14 mouse cellular contexts compared by ENCODE assay signal in genomic region chr4:148149540-148149939, GRCm38 (mm10). TPM values are rescaled to one million over a fixed set of nuclear protein-coding genes. Genes with fewer than 3 reads are reported as not detected.
DNase-seq lines count a peak whose midpoint lies in the region; ATAC-seq and TF ChIP-seq lines count a peak whose summit lies in the region.
"Had no signal": no experiment of that assay in that cellular context is flagged by ENCODE, and none has a peak within 500 bp of the region (broad histone marks: within the 10 kb centered on the region; RNA-seq: fewer than 3 reads in every experiment).

No protein-coding gene starts in this region.

- no peak for TF ChIP-seq CTCF in lung, adult 2 months (IDR thresholded peaks at IDR 0.05; ENCODE audit: insufficient read depth, low read length)
- no peak for TF ChIP-seq CTCF in embryonic fibroblast, embryonic 13.5 days (IDR thresholded peaks at IDR 0.05; ENCODE audit: borderline replicate concordance, insufficient read depth, low read length)

- peaks cover 15% of the 10 kb centered on the region for H3K4me1 ChIP-seq in heart, embryonic 13.5 days
- H3K4me1 ChIP-seq in lung, adult 2 months (ENCODE audit: control insufficient read depth, insufficient read depth, low read length) = peaks cover 5% of the 10 kb centered on the region; the same call in 1 of the 2 replicates
- H3K4me1 ChIP-seq in embryonic fibroblast, embryonic 13.5 days (ENCODE audit: control insufficient read depth, insufficient read depth, low read length) = peaks cover 3% of the 10 kb centered on the region; the same call in 1 of the 2 replicates

- DNase-seq in heart, adult 9 months (ENCODE audit: low spot score in 2 of 2) = no peak
- peak; percentile 58 to 76 for DNase-seq in lung, adult 18-20 months
- DNase-seq in lung, adult 2 months = no peak
- DNase-seq in lung, postnatal 36 days = peak; percentile 50
- DNase-seq: cerebellum, adult 11 months; layer of hippocampus, adult 9-11 months had no signal

- no peak for ATAC-seq in heart, embryonic 13.5 days (ENCODE audit: extremely low read depth, insufficient number of reproducible peaks, low FRiP score, low TSS enrichment)
- ATAC-seq in activated CD4-positive, CD25-positive, alpha-beta regulatory T cell, adult 4 months = no peak
- ATAC-seq: inflammation-experienced regulatory T-cells, adult 6 months; midbrain, embryonic 13.5 days had no signal

- peaks cover 8% of the 10 kb centered on the region; the same call in 1 of the 2 replicates for H3K27me3 ChIP-seq in heart, embryonic 13.5 days (replicated peaks)
- H3K27me3 ChIP-seq: heart, embryonic 15.5 days; midbrain, embryonic 13.5 days had no signal

- H3K9me3 ChIP-seq in heart, embryonic 13.5 days = no peaks in the 10 kb centered on the region
- H3K9me3 ChIP-seq: G1E; heart, embryonic 15.5 days; midbrain, embryonic 13.5 days had no signal

- H3K9ac ChIP-seq in heart, embryonic 13.5 days = 0 out of 2 replicates have a peak overlapping the region, but pooled peaks have one; percentile 44
- H3K9ac ChIP-seq: heart, embryonic 15.5 days; midbrain, embryonic 13.5 days had no signal

- no peak for TF ChIP-seq POLR2A in lung, adult 2 months (IDR thresholded peaks at IDR 0.05; ENCODE audit: borderline replicate concordance, extremely low read depth, low read depth, low read length)
- no peak for TF ChIP-seq POLR2A in embryonic fibroblast, embryonic 13.5 days (IDR thresholded peaks at IDR 0.05; ENCODE audit: low read depth, low read length)

- WGBS in heart, embryonic 13.5 days = 42% methylated on average over 12 of the region's 12 CpGs
- 52% methylated on average over 12 of the region's 12 CpGs for WGBS in lung, adult 2 months

- H3K36me3 ChIP-seq in heart, embryonic 13.5 days = peaks cover 50% of the 10 kb centered on the region

- H3K4me2 ChIP-seq in heart, embryonic 13.5 days = peak overlapping the region; percentile 82
- H3K4me2 ChIP-seq: heart, embryonic 15.5 days; midbrain, embryonic 13.5 days had no signal

- peak overlapping the region; percentile 68 for H3K4me3 ChIP-seq in heart, embryonic 13.5 days
- no peak overlapping the region for H3K4me3 ChIP-seq in lung, adult 2 months (replicated peaks; ENCODE audit: extremely low read depth, low read depth, low read length)
- H3K4me3 ChIP-seq in embryonic fibroblast, embryonic 13.5 days (ENCODE audit: insufficient read depth, low read length) = no peak overlapping the region
- H3K4me3 ChIP-seq: heart, embryonic 15.5 days; midbrain, embryonic 13.5 days had no signal

- H3K27ac ChIP-seq in heart, embryonic 13.5 days (replicated peaks) = no peak overlapping the region
- peak overlapping the region; percentile 45; the same call in 1 of the 2 replicates for H3K27ac ChIP-seq in embryonic fibroblast, embryonic 13.5 days (ENCODE audit: insufficient read depth, low read length)
- H3K27ac ChIP-seq: heart, embryonic 15.5 days; midbrain, embryonic 13.5 days; stomach, postnatal 0 days had no signal

RNA-seq across cellular contexts. Expression of gene Fbxo6, which starts 2.4 kb away (rescaled TPM):
- polyA plus RNA-seq in heart, embryonic 13.5 days (2015; fragmentation: Nextera tagmentation; extraction: Ambion mirVana) = 18.6 and 19.6 TPM in 2 replicates
- 64.5 and 84.4 TPM in 2 replicates for polyA plus RNA-seq in lung, adult 2 months (2012; rRNA removed)
- 23.2 and 30.3 TPM in 2 replicates for polyA plus RNA-seq in embryonic fibroblast, embryonic 13.5 days (2011; ENCODE audit: insufficient read length, low read depth, missing spikeins)
- polyA plus RNA-seq in activated CD4-positive, CD25-positive, alpha-beta regulatory T cell, adult 4 months (2017; shearing (Covaris generic)) = 10 to 100 TPM; 48.2 to 57.2 TPM

RNA-seq across cellular contexts. Expression of gene Fbxo44, which starts 10.7 kb away (rescaled TPM):
- polyA plus RNA-seq in heart, embryonic 13.5 days (2015; fragmentation: Nextera tagmentation; extraction: Ambion mirVana) = 20.9 and 26.9 TPM in 2 replicates
- polyA plus RNA-seq in lung, adult 2 months (2012; rRNA removed) = 13.3 and 21.5 TPM in 2 replicates
- 9.3 and 10.6 TPM in 2 replicates for polyA plus RNA-seq in embryonic fibroblast, embryonic 13.5 days (2011; ENCODE audit: insufficient read length, low read depth, missing spikeins)
- 1 to 10 TPM in 1 of 2 experiments, under 1 TPM in 1; 0.29 to 6.2 TPM for polyA plus RNA-seq in activated CD4-positive, CD25-positive, alpha-beta regulatory T cell, adult 4 months (2017; shearing (Covaris generic))

RNA-seq across cellular contexts. Expression of gene Fbxo2, which starts 10.9 kb away (rescaled TPM):
- polyA plus RNA-seq in heart, embryonic 13.5 days (2015; fragmentation: Nextera tagmentation; extraction: Ambion mirVana) = 1.0 and 1.6 TPM in 2 replicates
- polyA plus RNA-seq in lung, adult 2 months (2012; rRNA removed) = 1.9 and 2.6 TPM in 2 replicates
- 3.2 and 4.0 TPM in 2 replicates for polyA plus RNA-seq in embryonic fibroblast, embryonic 13.5 days (2011; ENCODE audit: insufficient read length, low read depth, missing spikeins)
- not detected for polyA plus RNA-seq in activated CD4-positive, CD25-positive, alpha-beta regulatory T cell, adult 4 months (2017; shearing (Covaris generic))
- polyA plus RNA-seq: inflammation-experienced regulatory T-cells, adult 6 months had no signal

RNA-seq across cellular contexts. Expression of gene Draxin, which starts 19.0 kb away (rescaled TPM):
- polyA plus RNA-seq in heart, embryonic 13.5 days (2015; fragmentation: Nextera tagmentation; extraction: Ambion mirVana) = 0.03 and 0.05 TPM in 2 replicates
- 0.15 and 0.59 TPM in 2 replicates for polyA plus RNA-seq in lung, adult 2 months (2012; rRNA removed)
- 0.12 and 0.23 TPM in 2 replicates for polyA plus RNA-seq in embryonic fibroblast, embryonic 13.5 days (2011; ENCODE audit: insufficient read length, low read depth, missing spikeins)
- polyA plus RNA-seq in activated CD4-positive, CD25-positive, alpha-beta regulatory T cell, adult 4 months (2017; shearing (Covaris generic)) = under 1 TPM in 1 of 2 experiments, not detected in 1; 0.11 TPM
- polyA plus RNA-seq: G1E; heart, embryonic 15.5 days; inflammation-experienced regulatory T-cells, adult 6 months; stomach, postnatal 0 days had no signal

RNA-seq across cellular contexts. Expression of gene Mad2l2, which starts 19.4 kb away (rescaled TPM):
- 33.3 and 39.0 TPM in 2 replicates for polyA plus RNA-seq in heart, embryonic 13.5 days (2015; fragmentation: Nextera tagmentation; extraction: Ambion mirVana)
- 26.9 and 30.8 TPM in 2 replicates for polyA plus RNA-seq in lung, adult 2 months (2012; rRNA removed)
- 15.5 and 30.0 TPM in 2 replicates for polyA plus RNA-seq in embryonic fibroblast, embryonic 13.5 days (2011; ENCODE audit: insufficient read length, low read depth, missing spikeins)
- 10 to 100 TPM; 39.2 to 48.2 TPM for polyA plus RNA-seq in activated CD4-positive, CD25-positive, alpha-beta regulatory T cell, adult 4 months (2017; shearing (Covaris generic))

Comparison
In these comparisons a context has a peak if more than half of its experiments do, and no peak if none do; other contexts are left out.
1. DNase-seq: peak in lung, adult 18-20 months (2 of 2) and lung, postnatal 36 days (single experiment); none in heart, adult 9 months (0 of 2) and lung, adult 2 months (single experiment).